ENCODE assay signal across 12 mouse cellular contexts in the genomic region with DNA sequence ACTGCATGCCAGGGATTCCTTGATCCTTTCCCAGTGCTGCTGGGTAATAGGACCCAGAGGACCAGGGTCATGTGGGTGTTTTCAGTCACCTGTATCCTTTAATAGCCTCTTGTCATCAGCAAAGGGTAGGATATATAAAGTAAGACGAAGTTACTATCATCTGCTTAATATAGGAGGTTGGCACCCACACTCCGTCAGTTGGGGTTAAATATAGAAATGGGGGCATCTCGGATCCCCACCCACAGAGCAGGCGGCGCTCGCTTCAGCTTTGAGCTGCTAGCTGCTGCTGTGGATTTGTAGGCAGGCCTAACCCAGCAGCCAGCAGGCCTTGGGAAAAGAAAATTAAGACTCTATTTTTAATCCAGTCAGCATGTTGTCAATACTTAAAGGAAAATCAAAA. TPM values are rescaled to one million over a fixed set of nuclear protein-coding genes. Genes with fewer than 3 reads are reported as not detected.
DNase-seq lines count a peak whose midpoint lies in the region; ATAC-seq and TF ChIP-seq lines count a peak whose summit lies in the region.
"Had no signal": no experiment of that assay in that cellular context is flagged by ENCODE, and none has a peak within 500 bp of the region (broad histone marks: within the 10 kb centered on the region; RNA-seq: fewer than 3 reads in every experiment).

No protein-coding gene starts in this region.

- DNase-seq in embryonic facial prominence, embryonic 10.5 days (ENCODE audit: low spot score), result no peak
- DNase-seq in neural tube, embryonic 10.5 days (ENCODE audit: extremely low spot score, low spot score), result no peak
- DNase-seq in left cerebral cortex, postnatal 14 days (ENCODE audit: low spot score in 2 of 2), result peak; percentile 80 to 84
- DNase-seq in ovary, adult 18-20 months (ENCODE audit: low spot score), result no peak
- no peak for DNase-seq in kidney, adult 11 months
- DNase-seq in thymus, adult 2 months, result no peak
- DNase-seq: adrenal gland, postnatal 10 days; cerebellum, postnatal 14 days had no signal

- no peak for ATAC-seq in embryonic facial prominence, embryonic 13.5 days (ENCODE audit: insufficient number of reproducible peaks, insufficient read depth, low FRiP score, low TSS enrichment, low read depth)
- no peak for ATAC-seq in neural tube, embryonic 13.5 days (ENCODE audit: low read depth)
- ATAC-seq: inflammation-experienced regulatory T-cells, adult 6 months had no signal

- H3K9ac ChIP-seq in embryonic facial prominence, embryonic 13.5 days, result peak overlapping the region; percentile 0; the same call in 1 of the 2 replicates
- H3K9ac ChIP-seq in neural tube, embryonic 13.5 days, result no peak overlapping the region
- H3K9ac ChIP-seq: limb, embryonic 13.5 days had no signal

- 63% methylated on average over 6 of the region's 6 CpGs for WGBS in embryonic facial prominence, embryonic 13.5 days
- 80% methylated on average over 6 of the region's 6 CpGs for WGBS in embryonic facial prominence, embryonic 10.5 days
- 75% methylated on average over 6 of the region's 6 CpGs for WGBS in neural tube, embryonic 13.5 days
- WGBS in thymus, adult 2 months, result 80% methylated on average over 6 of the region's 6 CpGs

- no peak overlapping the region for H3K27ac ChIP-seq in embryonic facial prominence, embryonic 13.5 days
- no peak overlapping the region for H3K27ac ChIP-seq in embryonic facial prominence, embryonic 10.5 days (replicated peaks)
- peak overlapping the region; percentile 35; the same call in 1 of the 2 replicates for H3K27ac ChIP-seq in neural tube, embryonic 13.5 days (replicated peaks)
- H3K27ac ChIP-seq in thymus, adult 2 months (ENCODE audit: control insufficient read depth, insufficient read depth, low read length), result no peak overlapping the region
- H3K27ac ChIP-seq: limb, embryonic 13.5 days had no signal

- H3K27me3 ChIP-seq in embryonic facial prominence, embryonic 13.5 days, result no peaks in the 10 kb centered on the region
- H3K27me3 ChIP-seq in embryonic facial prominence, embryonic 10.5 days (replicated peaks; ENCODE audit: low read depth, poor library complexity, severe bottlenecking), result no peaks in the 10 kb centered on the region
- no peaks in the 10 kb centered on the region for H3K27me3 ChIP-seq in neural tube, embryonic 13.5 days
- no peaks in the 10 kb centered on the region for H3K27me3 ChIP-seq in thymus, adult 2 months (ENCODE audit: control insufficient read depth, insufficient read depth, low read length)
- H3K27me3 ChIP-seq: limb, embryonic 13.5 days had no signal

- TF ChIP-seq POLR2A in thymus, adult 2 months (IDR thresholded peaks at IDR 0.05; ENCODE audit: control insufficient read depth, extremely low read depth, insufficient read depth, low read length, poor library complexity), result no peak

- no peak overlapping the region for H3K4me2 ChIP-seq in embryonic facial prominence, embryonic 13.5 days
- no peak overlapping the region for H3K4me2 ChIP-seq in neural tube, embryonic 13.5 days
- H3K4me2 ChIP-seq: limb, embryonic 13.5 days had no signal

- H3K4me3 ChIP-seq in embryonic facial prominence, embryonic 13.5 days, result no peak overlapping the region
- H3K4me3 ChIP-seq in embryonic facial prominence, embryonic 10.5 days, result no peak overlapping the region
- H3K4me3 ChIP-seq in neural tube, embryonic 13.5 days, result no peak overlapping the region
- no peak overlapping the region for H3K4me3 ChIP-seq in thymus, adult 2 months (ENCODE audit: control insufficient read depth, insufficient read depth, low read length)
- H3K4me3 ChIP-seq: limb, embryonic 13.5 days had no signal

- 0 out of 2 replicates have a peak, but pooled peaks cover 5% of the 10 kb centered on the region for H3K4me1 ChIP-seq in embryonic facial prominence, embryonic 13.5 days
- H3K4me1 ChIP-seq in embryonic facial prominence, embryonic 10.5 days, result peaks cover 35% of the 10 kb centered on the region
- H3K4me1 ChIP-seq in neural tube, embryonic 13.5 days (replicated peaks), result peaks cover 24% of the 10 kb centered on the region
- H3K4me1 ChIP-seq in thymus, adult 2 months (replicated peaks; ENCODE audit: control insufficient read depth, insufficient read depth, low read length), result peaks cover 20% of the 10 kb centered on the region; the same call in 1 of the 2 replicates

- H3K9me3 ChIP-seq in embryonic facial prominence, embryonic 13.5 days, result no peaks in the 10 kb centered on the region
- H3K9me3 ChIP-seq in embryonic facial prominence, embryonic 10.5 days, result no peaks in the 10 kb centered on the region
- no peaks in the 10 kb centered on the region for H3K9me3 ChIP-seq in neural tube, embryonic 13.5 days
- H3K9me3 ChIP-seq: limb, embryonic 13.5 days had no signal

- intact Hi-C loops in left cerebral cortex, postnatal 14 days (cut with DNase I), result no loop called here

- H3K36me3 ChIP-seq in embryonic facial prominence, embryonic 13.5 days, result no peaks in the 10 kb centered on the region
- H3K36me3 ChIP-seq in embryonic facial prominence, embryonic 10.5 days (replicated peaks), result peaks cover 6% of the 10 kb centered on the region
- H3K36me3 ChIP-seq in neural tube, embryonic 13.5 days, result peaks cover 6% of the 10 kb centered on the region; the same call in 1 of the 2 replicates
- H3K36me3 ChIP-seq in thymus, adult 2 months (ENCODE audit: control insufficient read depth, insufficient read depth, low read length), result no peaks in the 10 kb centered on the region
- H3K36me3 ChIP-seq: limb, embryonic 13.5 days had no signal

- TF ChIP-seq CTCF in thymus, adult 2 months (IDR thresholded peaks at IDR 0.05; ENCODE audit: borderline replicate concordance, control insufficient read depth, extremely low read depth, insufficient read depth, low read length, poor library complexity), result no peak

RNA-seq across cellular contexts. Expression of a gene that starts 28.0 kb away (rescaled TPM):
- 11.1 TPM in 2 replicates for polyA plus RNA-seq in embryonic facial prominence, embryonic 13.5 days (2015; fragmentation: Nextera tagmentation; extraction: Ambion mirVana)
- polyA plus RNA-seq in embryonic facial prominence, embryonic 10.5 days (2016; fragmentation: Nextera tagmentation; extraction: Ambion mirVana), result 2.7 and 4.0 TPM in 2 replicates
- polyA plus RNA-seq in neural tube, embryonic 13.5 days (2015; fragmentation: Nextera tagmentation; extraction: Ambion mirVana), result 10.7 and 11.8 TPM in 2 replicates
- total RNA-seq in left cerebral cortex, postnatal 14 days (2021), result 10 to 100 TPM; 31.2 to 31.6 TPM
- 5.3 and 5.5 TPM in 2 replicates for polyA plus RNA-seq in thymus, adult 2 months (2012; rRNA removed)

RNA-seq across cellular contexts. Expression of a gene that starts 45.5 kb away (rescaled TPM):
- polyA plus RNA-seq in embryonic facial prominence, embryonic 13.5 days (2015; fragmentation: Nextera tagmentation; extraction: Ambion mirVana), result not detected in 2 replicates
- 0.10 and 2.3 TPM in 2 replicates for polyA plus RNA-seq in embryonic facial prominence, embryonic 10.5 days (2016; fragmentation: Nextera tagmentation; extraction: Ambion mirVana)
- polyA plus RNA-seq in neural tube, embryonic 13.5 days (2015; fragmentation: Nextera tagmentation; extraction: Ambion mirVana), result 0.24 and 0.26 TPM in 2 replicates
- under 1 TPM; 0.20 to 0.42 TPM for total RNA-seq in left cerebral cortex, postnatal 14 days (2021)
- polyA plus RNA-seq in thymus, adult 2 months (2012; rRNA removed), result 0.19 and 0.28 TPM in 2 replicates
- total RNA-seq: adrenal gland, postnatal 10 days had no signal
- polyA plus RNA-seq: inflammation-experienced regulatory T-cells, adult 6 months; limb, embryonic 13.5 days had no signal

RNA-seq across cellular contexts. Expression of a gene that starts 51.0 kb away (rescaled TPM):
- 23.5 and 26.6 TPM in 2 replicates for polyA plus RNA-seq in embryonic facial prominence, embryonic 13.5 days (2015; fragmentation: Nextera tagmentation; extraction: Ambion mirVana)
- polyA plus RNA-seq in embryonic facial prominence, embryonic 10.5 days (2016; fragmentation: Nextera tagmentation; extraction: Ambion mirVana), result 29.5 and 30.2 TPM in 2 replicates
- polyA plus RNA-seq in neural tube, embryonic 13.5 days (2015; fragmentation: Nextera tagmentation; extraction: Ambion mirVana), result 17.9 and 21.7 TPM in 2 replicates
- 10 to 100 TPM; 43.1 to 45.0 TPM for total RNA-seq in left cerebral cortex, postnatal 14 days (2021)
- polyA plus RNA-seq in thymus, adult 2 months (2012; rRNA removed), result 42.6 and 48.1 TPM in 2 replicates

Comparison
In these comparisons a context has a peak if more than half of its experiments do, and no peak if none do; other contexts are left out.
1. DNase-seq: peak in left cerebral cortex, postnatal 14 days (2 of 2); none in embryonic facial prominence, embryonic 10.5 days (single experiment), neural tube, embryonic 10.5 days (single experiment), ovary, adult 18-20 months (single experiment), kidney, adult 11 months (single experiment) and thymus, adult 2 months (single experiment).